Mouse (Mus musculus) bone marrow macrophage, adult 2 months (primary cell): ENCODE results near the gene Ksr2.

Experiments used
- CTCF ChIP-seq: IDR thresholded peaks from 2 replicates; pipeline ENCODE4 v1.5.1; 2012; ENCODE audit warnings: low read depth, mild to moderate bottlenecking, low read length, moderate library complexity
- POLR2A ChIP-seq: IDR thresholded peaks from 2 replicates; pipeline ENCODE4 v1.6.1; 2012; ENCODE audit warnings: mild to moderate bottlenecking, low read depth, low read length, borderline replicate concordance

DNA sequence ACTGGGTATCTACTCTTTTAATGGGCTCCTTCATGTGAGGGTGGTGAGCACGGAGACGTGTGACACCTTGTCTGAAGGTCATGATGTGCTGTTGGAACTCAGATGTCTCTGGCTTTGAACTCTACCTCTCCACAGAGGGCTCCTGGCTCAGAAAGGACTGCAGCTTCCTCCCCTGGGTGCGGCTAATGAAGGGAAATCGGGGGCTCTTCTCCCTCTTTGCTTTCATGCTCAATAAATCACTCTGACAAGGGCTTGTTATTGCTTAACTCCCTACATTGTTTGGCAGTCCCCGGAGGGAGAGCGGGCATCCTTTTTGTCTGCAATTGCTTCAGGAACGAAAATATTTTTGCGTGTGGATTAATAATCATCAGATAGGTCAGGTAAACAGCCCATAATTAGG, 127.9 kb downstream of the Ksr2 start:
- TF ChIP-seq CTCF: no peak
- no peak for TF ChIP-seq POLR2A
